Mouse (Mus musculus) midbrain, embryonic 14.5 days (tissue): ENCODE measurements around the gene Rab4b. TPM values are rescaled to one million over a fixed set of nuclear protein-coding genes. Genes with fewer than 3 reads are reported as not detected.
A peak's percentile ranks its signal among the peaks of the same experiment; 100 is the strongest.

ENCODE experiments used
- ATAC-seq: fragments of 200-750 bp; cut with Nextera tagmentation; 2 replicates; pipeline ENCODE4 v1.8.0; 2017; ENCODE audit warnings: moderate number of reproducible peaks, moderate library complexity; ENCODE audit not compliant: low FRiP score, low TSS enrichment
- DNase-seq: peaks from one replicate; pipeline ENCODE4 v3.0.0-alpha.2; 2015
- H3K27ac ChIP-seq: fragments of 300-500 bp; sonication (generic); replicated peaks from 2 replicates; pipeline ENCODE4 v1.5.1; 2014; ENCODE audit warnings: mild to moderate bottlenecking, low read depth, low read length, moderate library complexity
- H3K27me3 ChIP-seq: fragments of 300-500 bp; sonication (generic); 2 replicates; pipeline ENCODE4 v1.6.1; 2014; ENCODE audit warnings: low read length, control low read depth, mixed read lengths; ENCODE audit not compliant: control insufficient read depth, insufficient read depth
- H3K36me3 ChIP-seq: fragments of 300-500 bp; sonication (generic); 2 replicates; pipeline ENCODE4 v1.6.1; 2014; ENCODE audit warnings: low read length, control low read depth; ENCODE audit not compliant: control insufficient read depth, insufficient read depth
- H3K4me1 ChIP-seq: fragments of 300-500 bp; sonication (generic); 2 replicates; pipeline ENCODE4 v1.6.1; 2014; ENCODE audit warnings: mild to moderate bottlenecking, antibody characterized with exemption, low read length, control low read depth; ENCODE audit not compliant: control insufficient read depth, insufficient read depth
- H3K4me2 ChIP-seq: fragments of 300-500 bp; sonication (generic); 2 replicates; pipeline ENCODE4 v1.6.1; 2014; ENCODE audit warnings: mild to moderate bottlenecking, low read length, moderate library complexity
- H3K4me3 ChIP-seq: fragments of 300-500 bp; sonication (generic); replicated peaks from 2 replicates; pipeline ENCODE4 v1.5.1; 2014; ENCODE audit warnings: low read depth, low read length
- H3K9ac ChIP-seq: fragments of 300-500 bp; sonication (generic); replicated peaks from 2 replicates; pipeline ENCODE4 v1.6.1; 2014; ENCODE audit warnings: mild to moderate bottlenecking, low read length, moderate library complexity
- H3K9me3 ChIP-seq: fragments of 300-500 bp; sonication (generic); 2 replicates; pipeline ENCODE4 v1.6.1; 2016; ENCODE audit warnings: low read length, control low read depth, mixed read lengths; ENCODE audit not compliant: control insufficient read depth
- WGBS: fragments of 180-500 bp; shearing (Covaris S2); extraction: QIAGEN DNeasy Blood & Tissue Kit; methylation state at CpG from one replicate; pipeline ENCODE4 v1.1.7; 2014; 5-methylcytosine and 5-hydroxymethylcytosine counted together
- polyA plus RNA-seq: library from polyadenylated mRNA; unstranded; fragments of >200 nt; fragmentation: Nextera tagmentation; extraction: Ambion mirVana; gene quantifications from 2 replicates; pipeline ENCODE4 v1.2.1, GENCODE M21; 2014

The Rab4b gene
- polyA plus RNA-seq, 1 experiment from 2014 or later: 87.7 TPM

GRCm38 (mm10) chr7:27166229-27166613, 12.5 kb downstream of the Rab4b start:
- Histone ChIP-seq H3K4me1 (peaks cover 39% of the 10 kb centered on the region), H3K36me3 (peaks cover 37% of the 10 kb centered on the region), H3K4me3 (peak overlapping the region; percentile 78), H3K9ac (peak overlapping the region; percentile 87), H3K27ac (peak overlapping the region; percentile 99), H3K9me3 (no peaks in the 10 kb centered on the region), H3K4me2 (peak overlapping the region; percentile 88), H3K27me3 (no peaks in the 10 kb centered on the region)
- ATAC-seq (peak; percentile 72), DNase-seq (peak; percentile 90)
- WGBS: under 1% methylated on average over 30 of the region's 43 CpGs

- Histone ChIP-seq H3K4me2 (peak overlapping the region; percentile 88), H3K9ac (peak overlapping the region; percentile 87), H3K4me3 (peak overlapping the region; percentile 78), H3K27ac (peak overlapping the region; percentile 99), H3K4me1 (peaks cover 44% of the 10 kb centered on the region), H3K36me3 (peaks cover 32% of the 10 kb centered on the region), H3K9me3 (no peaks in the 10 kb centered on the region), H3K27me3 (no peaks in the 10 kb centered on the region)
- ATAC-seq (no peak), DNase-seq (no peak)
- 2% methylated on average over 8 of the region's 8 CpGs for WGBS
Observed at GRCm38 (mm10) chr7:27165696-27166095, 13.0 kb downstream of the Rab4b start.

DNA sequence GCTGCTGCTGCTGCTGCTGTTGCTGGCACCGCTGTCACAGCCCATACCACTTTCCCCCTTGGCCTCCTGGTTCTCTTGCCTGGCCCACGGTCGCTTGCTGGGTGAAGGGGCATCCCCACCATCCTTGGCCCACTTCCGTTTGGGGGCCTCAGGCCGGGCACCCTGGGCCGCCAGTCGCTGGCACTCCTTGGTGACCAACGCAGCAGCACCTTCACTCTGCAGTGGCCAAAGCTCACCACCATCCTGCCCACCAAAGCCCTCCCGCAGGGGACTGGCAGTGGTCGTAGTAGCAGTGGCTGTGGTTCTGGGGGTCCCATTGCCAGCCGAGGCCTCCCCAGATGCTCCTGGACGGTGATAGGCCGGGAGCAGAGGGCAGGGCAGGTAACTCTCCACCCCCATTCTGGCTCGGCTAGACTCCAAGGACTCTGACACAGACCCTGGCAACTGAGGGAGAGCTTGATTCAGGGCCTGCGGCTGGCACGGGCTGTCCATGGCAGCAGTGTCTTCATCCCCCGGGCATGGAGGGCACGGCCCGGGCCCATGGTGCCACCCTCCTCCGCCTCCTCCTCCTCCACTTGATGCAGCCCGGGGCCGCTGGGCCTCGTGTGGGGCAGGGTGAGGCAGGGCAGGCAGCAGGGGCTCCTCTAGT, 13.6 kb downstream of the Rab4b start:
- no peak for ATAC-seq
- peak overlapping the region; percentile 78 for H3K4me3 ChIP-seq
- peaks cover 33% of the 10 kb centered on the region for H3K36me3 ChIP-seq
- H3K27ac ChIP-seq: peak overlapping the region; percentile 99; the same call in 1 of the 2 replicates
- peak overlapping the region; percentile 87 for H3K9ac ChIP-seq
- peak overlapping the region; percentile 88 for H3K4me2 ChIP-seq
- WGBS: 71% methylated on average over 23 of the region's 23 CpGs
- DNase-seq: no peak
- H3K4me1 ChIP-seq: peaks cover 50% of the 10 kb centered on the region
- no peaks in the 10 kb centered on the region for H3K9me3 ChIP-seq
- no peaks in the 10 kb centered on the region for H3K27me3 ChIP-seq

- H3K27me3 ChIP-seq: no peaks in the 10 kb centered on the region
- H3K4me1 ChIP-seq: peaks cover 52% of the 10 kb centered on the region
- no peak for ATAC-seq
- peak overlapping the region; percentile 78 for H3K4me3 ChIP-seq
- no peak overlapping the region for H3K27ac ChIP-seq
- 80% methylated on average over 33 of the region's 33 CpGs for WGBS
- peak overlapping the region; percentile 34 for H3K9ac ChIP-seq
- H3K4me2 ChIP-seq: peak overlapping the region; percentile 88
- H3K9me3 ChIP-seq: no peaks in the 10 kb centered on the region
- no peak for DNase-seq
- H3K36me3 ChIP-seq: peaks cover 36% of the 10 kb centered on the region
Observed at GRCm38 (mm10) chr7:27164112-27164947, 14.4 kb downstream of the Rab4b start.

DNA sequence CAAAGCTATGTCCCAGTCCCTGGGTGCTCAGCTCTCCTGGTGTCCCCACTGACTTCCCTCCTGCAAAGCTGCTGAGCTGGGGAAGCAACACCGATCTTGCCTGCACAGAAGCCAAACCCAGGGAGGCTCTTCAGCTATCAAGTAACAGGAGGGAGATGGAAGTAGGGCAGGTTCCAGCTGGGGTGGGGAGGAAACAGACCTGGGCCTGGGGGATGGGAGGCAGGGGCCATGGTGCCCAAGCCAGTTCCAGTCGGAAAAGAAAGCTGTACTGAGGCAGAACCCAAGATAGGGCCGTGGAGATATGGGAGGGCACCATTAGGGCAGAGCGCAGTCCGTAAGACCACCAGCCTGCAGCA, 15.3 kb downstream of the Rab4b start:
- H3K36me3 ChIP-seq: peaks cover 45% of the 10 kb centered on the region
- ATAC-seq (no peak), DNase-seq (no peak)
- 89% methylated on average over 5 of the region's 5 CpGs for WGBS
- H3K9ac ChIP-seq: peak overlapping the region; percentile 34
- H3K9me3 ChIP-seq: no peaks in the 10 kb centered on the region
- H3K4me2 ChIP-seq: peak overlapping the region; percentile 88
- no peak overlapping the region for H3K4me3 ChIP-seq
- peaks cover 52% of the 10 kb centered on the region for H3K4me1 ChIP-seq
- no peak overlapping the region for H3K27ac ChIP-seq
- no peaks in the 10 kb centered on the region for H3K27me3 ChIP-seq

DNA sequence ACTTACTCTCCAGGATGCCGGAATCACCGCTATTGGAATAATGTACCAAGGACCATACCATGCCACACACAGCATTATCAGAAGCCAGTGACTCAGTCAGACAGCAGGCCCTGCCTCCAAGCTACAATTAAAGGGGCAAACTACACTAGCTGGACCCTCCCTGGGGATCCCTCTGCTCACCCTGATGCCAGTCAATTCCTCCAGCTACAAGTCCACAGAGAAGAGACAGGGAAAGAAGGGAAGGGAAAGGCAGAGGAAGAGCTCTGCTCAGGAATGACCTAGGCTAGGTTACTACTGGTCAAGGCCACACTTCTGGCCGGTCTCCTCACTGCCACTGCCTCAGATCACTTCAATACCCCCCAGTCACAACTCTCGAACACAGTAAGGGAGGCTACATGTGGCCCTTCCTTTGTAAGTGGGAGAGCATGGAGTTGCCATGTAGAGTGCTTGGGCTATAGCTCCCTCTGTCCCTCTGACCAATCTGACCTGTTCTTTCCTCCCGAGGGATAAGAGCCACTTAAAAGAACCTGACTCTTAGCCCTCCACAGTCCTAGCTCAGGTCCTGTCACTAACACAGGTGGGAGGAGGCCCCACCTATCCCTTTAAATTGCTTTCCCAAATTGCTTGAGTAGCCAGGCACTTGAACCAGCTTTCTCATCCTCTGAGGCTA, 15.8 kb downstream of the Rab4b start:
- peaks cover 52% of the 10 kb centered on the region for H3K4me1 ChIP-seq
- no peak overlapping the region for H3K4me3 ChIP-seq
- 0 out of 2 replicates have a peak overlapping the region, but pooled peaks have one; percentile 2 for H3K27ac ChIP-seq
- DNase-seq (no peak), ATAC-seq (no peak)
- peaks cover 50% of the 10 kb centered on the region for H3K36me3 ChIP-seq
- H3K4me2 ChIP-seq: peak overlapping the region; percentile 88
- peak overlapping the region; percentile 34 for H3K9ac ChIP-seq
- WGBS: 86% methylated on average over 5 of the region's 5 CpGs
- H3K9me3 ChIP-seq: no peaks in the 10 kb centered on the region
- H3K27me3 ChIP-seq: no peaks in the 10 kb centered on the region

DNA sequence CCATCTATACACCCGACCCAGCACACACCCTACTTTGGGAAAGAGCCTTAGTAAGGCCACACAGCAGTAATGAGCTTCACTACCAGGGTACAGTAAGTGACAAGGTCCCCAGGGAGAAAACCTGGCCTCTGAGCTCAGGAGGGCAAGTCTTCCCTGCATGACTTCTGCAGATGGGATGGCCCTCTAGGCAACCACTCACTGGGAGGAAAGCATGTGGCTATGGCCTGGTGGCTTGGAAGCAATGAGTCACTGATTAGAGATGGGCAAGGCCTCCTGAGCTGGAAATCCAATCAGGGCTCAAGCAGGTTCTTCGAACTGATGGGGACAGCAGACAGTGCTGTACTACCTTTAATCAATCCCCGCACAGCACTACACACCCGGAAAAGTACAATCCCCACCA, 17.0 kb downstream of the Rab4b start:
- H3K9ac ChIP-seq: 0 out of 2 replicates have a peak overlapping the region, but pooled peaks have one; percentile 34
- WGBS: 82% methylated on average over 4 of the region's 4 CpGs
- ATAC-seq (no peak), DNase-seq (no peak)
- H3K4me1 ChIP-seq: peaks cover 47% of the 10 kb centered on the region
- no peak overlapping the region for H3K27ac ChIP-seq
- H3K27me3 ChIP-seq: no peaks in the 10 kb centered on the region
- H3K36me3 ChIP-seq: peaks cover 59% of the 10 kb centered on the region
- no peak overlapping the region; the same call in 1 of the 2 replicates for H3K4me2 ChIP-seq
- H3K9me3 ChIP-seq: no peaks in the 10 kb centered on the region
- H3K4me3 ChIP-seq: no peak overlapping the region

- H3K27ac ChIP-seq: no peak overlapping the region
- H3K36me3 ChIP-seq: peaks cover 59% of the 10 kb centered on the region
- ATAC-seq: no peak
Observed at GRCm38 (mm10) chr7:27160921-27161320, 17.8 kb downstream of the Rab4b start.

More at GRCm38 (mm10) chr7:27160921-27161320, 17.8 kb downstream of the Rab4b start:
- Histone ChIP-seq H3K4me1 (peaks cover 47% of the 10 kb centered on the region), H3K4me2 (0 out of 2 replicates have a peak overlapping the region, but pooled peaks have one; percentile 6), H3K9ac (no peak overlapping the region), H3K27me3 (no peaks in the 10 kb centered on the region), H3K9me3 (no peaks in the 10 kb centered on the region), H3K4me3 (no peak overlapping the region)
- 93% methylated on average over 3 of the region's 3 CpGs for WGBS
- no peak for DNase-seq
